Mouse (Mus musculus): ENCODE measurements around the gene Mapk8ip2.

The Mapk8ip2 gene

DNA sequence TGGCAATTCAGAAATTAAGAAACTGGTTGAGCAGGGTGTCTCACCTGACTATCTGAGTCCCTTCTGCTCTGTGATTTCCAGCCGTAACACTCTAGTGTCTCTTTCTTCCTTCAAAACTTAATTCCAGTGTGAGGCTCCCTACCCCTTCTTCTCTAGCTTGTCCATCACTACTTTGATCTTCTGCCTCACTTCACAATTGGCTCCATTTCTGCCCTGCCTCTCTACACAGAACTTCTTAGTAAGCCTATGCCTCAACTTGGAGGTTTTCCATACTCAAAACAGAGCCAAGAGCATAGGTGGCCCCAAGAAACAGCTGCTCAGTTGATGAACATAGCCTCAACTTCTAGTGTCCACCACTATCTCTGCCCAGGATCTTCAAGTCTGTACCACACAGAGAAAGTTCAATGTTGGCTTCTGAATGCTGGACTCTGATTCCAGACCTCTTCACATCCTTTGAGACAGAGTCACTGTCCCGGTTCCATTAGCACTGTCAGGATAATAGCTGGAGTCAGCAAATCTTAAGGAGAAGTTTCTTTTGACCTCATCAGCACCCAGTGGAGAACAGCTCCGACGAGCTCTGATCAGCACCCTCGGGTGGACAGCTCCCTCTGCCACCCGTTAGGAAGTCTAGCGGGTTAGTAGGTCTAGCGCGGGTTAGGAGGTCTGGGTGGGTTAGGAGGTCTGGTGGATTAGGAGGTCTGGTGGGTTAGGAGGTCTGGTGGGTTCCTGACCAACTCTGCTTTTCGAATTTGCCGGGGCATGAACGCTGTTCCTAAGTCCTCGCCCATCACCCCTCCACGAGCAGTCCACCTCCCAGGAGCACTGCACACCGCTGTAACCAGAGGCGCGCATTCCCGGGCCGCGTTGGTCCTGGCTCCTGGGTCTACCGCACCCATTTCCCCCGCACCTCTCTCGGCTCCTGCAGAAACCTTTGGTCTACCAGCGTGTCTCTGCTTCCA lies 528 bp upstream of the Mapk8ip2 start:
- DNase-seq (ENCODE audit: low spot score in 2 of 2) = no peak

DNA sequence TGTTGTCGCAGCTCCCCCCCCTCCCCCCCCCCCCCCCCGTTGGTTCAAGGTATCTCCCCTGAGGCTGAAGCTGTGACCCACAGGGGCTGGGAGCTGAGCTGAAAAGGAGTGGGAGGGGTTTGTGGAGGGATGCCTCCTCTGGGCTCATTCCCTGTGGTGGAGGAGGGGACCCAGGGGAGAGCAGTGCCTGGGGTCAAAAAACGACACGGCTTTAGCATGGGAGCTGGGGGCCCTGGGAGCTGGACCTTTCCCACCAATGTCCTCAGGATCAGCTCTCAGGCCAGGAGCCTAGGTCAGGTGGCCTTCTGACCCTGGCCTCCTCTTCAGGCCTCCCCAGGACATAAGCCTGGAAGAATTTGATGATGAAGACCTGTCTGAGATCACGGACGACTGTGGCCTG lies 1.1 kb downstream of the Mapk8ip2 start:
- no peak for DNase-seq (ENCODE audit: low spot score in 2 of 2)

DNA sequence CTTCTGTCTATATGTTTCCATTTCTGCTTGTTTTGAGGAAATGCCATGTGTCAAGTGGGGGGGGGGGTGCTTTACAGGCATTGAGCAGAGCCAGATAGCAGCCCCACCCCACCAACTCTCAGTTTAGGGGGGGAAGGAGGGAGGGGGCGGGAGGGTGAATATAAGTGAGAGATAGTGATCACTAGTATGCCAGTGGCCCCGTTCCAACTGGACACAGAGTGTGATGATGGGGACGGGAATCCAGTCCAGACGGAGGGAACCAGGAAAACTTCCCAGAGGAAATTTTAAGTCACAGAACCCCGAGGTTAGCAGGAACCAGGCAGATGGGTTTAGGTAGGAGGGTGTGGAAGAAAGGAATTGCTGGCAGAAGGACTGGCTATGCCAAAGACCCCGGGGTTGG lies 1.9 kb downstream of the Mapk8ip2 start:
- no peak for DNase-seq (ENCODE audit: low spot score in 2 of 2)

DNA sequence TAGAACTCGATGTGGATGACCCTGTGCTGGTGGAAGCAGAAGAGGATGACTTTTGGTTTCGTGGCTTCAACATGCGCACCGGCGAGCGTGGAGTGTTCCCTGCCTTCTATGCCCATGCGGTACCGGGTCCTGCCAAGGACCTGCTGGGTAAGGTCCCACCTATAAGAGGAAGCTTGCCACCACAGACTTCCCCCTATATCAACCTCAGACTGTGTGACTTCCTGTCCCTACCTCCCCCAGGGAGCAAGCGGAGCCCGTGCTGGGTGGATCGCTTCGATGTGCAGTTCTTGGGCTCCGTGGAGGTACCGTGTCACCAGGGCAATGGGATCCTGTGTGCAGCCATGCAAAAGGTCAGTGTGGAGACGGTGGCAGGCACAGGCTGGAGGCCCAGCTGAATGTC lies 5.2 kb downstream of the Mapk8ip2 start:
- DNase-seq (ENCODE audit: low spot score in 2 of 2) = no peak

DNA sequence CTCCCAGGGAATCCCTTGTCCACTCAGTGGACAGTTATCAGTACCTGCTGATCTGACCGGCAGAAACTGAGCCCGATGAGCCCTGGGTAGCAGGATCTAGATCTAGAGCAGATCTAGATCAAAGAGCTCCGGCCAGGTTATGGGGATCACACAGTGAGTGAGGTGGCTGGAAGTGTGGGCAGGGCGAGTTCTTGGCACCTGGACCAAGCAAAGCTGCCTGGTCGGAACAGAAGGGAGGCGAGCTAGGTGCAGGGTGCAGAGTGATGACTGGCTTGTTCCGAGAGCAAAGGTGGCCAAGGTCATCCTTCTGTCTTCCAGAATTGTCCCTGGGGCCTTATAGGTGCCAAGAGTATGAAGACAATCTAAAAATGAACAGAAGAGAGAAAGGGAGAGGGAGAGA lies 6.1 kb downstream of the Mapk8ip2 start:
- DNase-seq (ENCODE audit: low spot score in 2 of 2) = no peak

DNA sequence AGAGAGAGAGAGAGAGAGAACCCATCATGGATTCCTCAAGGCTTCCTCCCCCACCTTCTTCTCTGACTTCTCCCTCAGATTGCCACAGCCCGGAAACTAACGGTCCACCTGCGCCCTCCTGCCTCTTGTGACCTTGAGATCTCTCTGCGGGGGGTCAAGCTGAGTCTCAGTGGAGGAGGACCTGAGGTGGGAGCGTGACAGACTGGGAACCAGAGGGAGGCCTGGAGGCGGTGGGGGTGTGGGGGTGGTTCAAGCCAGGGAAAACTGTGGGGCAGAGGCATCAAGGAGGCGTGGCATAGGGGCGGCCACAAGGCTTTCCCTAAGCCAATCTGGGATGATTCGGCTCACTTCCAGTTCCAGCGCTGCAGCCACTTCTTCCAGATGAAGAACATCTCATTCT lies 6.6 kb downstream of the Mapk8ip2 start:
- DNase-seq (ENCODE audit: low spot score in 2 of 2) = no peak

DNA sequence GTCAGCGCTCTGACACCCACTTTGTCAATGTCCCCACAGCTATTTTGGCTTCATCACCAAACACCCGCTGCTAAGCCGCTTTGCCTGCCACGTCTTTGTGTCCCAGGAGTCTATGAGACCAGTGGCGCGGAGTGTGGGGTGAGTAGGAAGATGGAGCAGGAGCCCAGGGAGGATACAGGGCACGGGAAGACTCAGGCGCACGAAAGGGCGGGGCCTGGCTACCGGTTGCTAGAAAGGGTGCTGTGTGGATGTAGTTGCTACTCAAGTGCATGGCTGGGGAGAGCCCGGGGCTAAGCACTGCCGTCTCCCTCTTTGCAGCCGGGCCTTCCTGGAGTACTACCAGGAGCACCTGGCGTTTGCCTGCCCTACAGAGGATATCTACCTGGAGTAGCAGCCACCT lies 7.6 kb downstream of the Mapk8ip2 start:
- no peak for DNase-seq (ENCODE audit: low spot score in 2 of 2)

DNA sequence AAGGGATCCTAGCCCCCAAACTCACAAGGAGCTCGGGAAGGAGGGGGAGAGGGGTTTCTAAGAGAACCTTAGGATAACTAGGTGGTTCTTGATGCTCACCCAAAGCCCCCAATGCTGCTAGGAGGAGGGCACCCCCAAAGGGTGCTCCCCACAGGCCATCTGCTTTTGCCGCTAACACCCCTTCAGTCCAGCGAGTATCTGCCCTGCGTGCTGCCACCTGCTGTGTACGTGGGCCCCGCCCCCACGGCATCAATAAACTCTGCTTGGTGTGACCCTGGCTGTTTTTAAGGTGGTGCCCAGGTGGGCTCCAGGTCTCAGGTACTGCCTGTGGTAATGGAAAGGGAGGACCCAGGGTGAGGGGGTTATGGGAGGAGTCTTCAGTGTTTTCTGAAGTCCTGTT lies 8.5 kb downstream of the Mapk8ip2 start:
- no peak for DNase-seq (ENCODE audit: low spot score in 2 of 2)

DNA sequence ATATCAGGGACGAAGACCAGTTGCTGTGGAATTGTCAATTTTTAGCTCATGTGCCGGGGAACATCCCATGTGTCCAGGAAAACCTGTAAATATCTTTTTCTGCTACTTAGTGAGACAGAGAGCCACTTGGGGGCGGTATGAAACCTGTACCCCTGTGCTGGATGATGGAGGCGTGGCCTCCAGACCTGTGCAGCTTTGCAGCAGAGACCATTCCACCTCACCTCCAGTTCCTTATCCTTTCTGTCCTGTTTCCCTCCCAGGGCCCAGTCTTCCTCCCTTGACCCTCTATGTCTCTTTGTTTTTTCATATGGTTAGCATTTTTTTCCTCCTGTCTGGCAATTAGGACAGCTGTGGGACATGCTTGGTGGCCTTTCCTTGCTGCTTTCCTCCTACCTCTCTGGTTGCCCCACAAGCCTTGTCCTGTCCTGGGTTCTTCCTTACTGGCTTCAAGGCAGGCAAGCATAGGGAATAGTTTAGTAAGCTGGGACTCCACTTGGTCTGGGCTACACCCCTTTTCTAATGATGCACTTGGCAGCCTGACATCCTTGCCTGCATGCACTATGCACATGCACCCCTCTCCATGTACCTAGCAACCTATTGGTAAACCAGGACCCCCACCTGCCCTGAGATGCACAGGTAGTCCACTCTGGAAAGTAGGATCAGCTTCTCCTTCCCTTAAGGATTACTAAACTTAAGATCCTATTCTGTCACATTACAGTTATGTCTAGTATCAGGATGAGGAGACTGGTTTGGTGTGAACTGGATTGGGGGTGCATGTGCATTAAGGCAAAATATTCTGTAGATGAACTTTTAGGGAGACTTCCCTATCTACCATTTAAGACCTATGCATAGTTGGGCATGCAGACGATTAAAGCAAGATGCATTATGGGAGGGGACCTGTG lies 9.9 kb downstream of the Mapk8ip2 start:
- no peak for DNase-seq (ENCODE audit: low spot score in 2 of 2)

DNA sequence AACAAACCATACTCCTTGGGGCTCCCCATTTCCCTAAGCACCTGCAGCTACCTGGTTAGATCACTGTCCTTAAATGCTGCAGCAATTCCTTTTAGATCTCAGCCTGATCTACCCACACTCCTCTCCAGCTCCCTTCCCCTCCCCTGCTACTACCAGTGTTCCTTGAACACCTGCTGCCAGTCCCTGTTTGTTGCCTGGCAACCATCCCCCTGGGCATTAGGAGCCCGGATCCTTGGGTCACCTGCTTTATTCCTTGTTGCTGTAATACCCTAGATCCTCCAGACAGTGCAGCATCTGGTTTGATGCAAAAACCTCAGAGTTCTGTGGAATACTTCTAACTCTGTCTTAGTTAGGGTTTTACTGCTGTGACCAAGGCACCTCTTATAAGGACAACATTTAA lies 11.3 kb downstream of the Mapk8ip2 start:
- no peak for DNase-seq (ENCODE audit: low spot score in 2 of 2)

DNA sequence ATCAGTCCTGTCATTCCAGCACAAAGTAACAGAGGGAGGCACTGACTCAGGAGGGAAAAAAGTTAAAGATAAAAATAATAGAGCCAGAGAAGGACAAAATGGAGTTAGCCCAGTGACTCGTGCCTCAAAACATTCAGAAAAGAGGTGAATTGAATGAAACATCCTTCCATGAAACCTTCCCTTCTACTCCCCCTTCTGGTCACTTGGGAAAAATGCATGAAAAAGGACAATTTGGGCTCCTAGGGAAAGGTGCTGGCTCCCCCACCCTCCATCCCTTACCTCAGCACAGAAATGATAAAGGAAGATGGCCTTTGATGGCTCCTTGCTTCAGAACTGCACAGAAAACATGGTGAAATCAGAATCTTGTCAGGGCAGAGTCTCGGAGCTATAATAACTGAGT lies 14.9 kb downstream of the Mapk8ip2 start:
- no peak for DNase-seq (ENCODE audit: low spot score in 2 of 2)

DNA sequence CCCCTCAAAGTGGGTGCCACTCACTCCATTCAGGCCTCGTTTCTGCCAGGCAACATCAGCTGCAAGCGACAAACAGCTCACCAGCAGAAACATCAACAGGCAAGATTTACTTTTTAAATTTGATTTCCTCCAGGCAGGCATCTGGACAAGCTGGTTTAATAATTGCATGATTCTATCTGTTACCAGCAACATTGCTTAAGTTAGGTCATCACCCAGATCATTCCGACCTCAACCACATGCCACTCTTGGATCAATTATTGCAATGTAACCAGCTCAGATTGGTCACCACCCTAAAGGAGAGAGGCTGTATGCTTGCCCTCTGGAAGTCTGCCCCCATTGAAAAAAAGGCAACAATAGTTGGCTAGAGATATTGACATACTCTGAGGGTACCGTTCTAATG lies 17.8 kb downstream of the Mapk8ip2 start:
- no peak for DNase-seq (ENCODE audit: low spot score in 2 of 2)

DNA sequence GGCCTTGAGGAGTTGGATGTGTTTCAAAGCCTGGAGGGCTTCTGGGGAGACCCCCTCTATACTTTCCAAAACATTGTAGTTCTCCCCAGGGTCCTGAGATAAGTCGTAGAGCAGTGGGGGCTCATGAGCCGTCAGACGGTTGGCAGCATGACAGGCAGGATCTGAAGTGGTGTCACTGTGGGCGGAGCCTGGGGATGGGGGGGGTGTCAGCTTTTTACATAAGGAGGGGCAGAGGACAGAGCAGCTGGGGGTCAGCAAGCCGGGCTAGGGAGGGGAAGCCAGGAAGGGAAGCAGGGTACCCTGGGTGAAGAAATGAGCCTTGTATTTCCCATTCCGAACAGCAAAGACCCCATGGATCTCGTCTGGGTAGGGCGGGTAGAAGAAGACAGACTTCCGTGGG lies 19.7 kb downstream of the Mapk8ip2 start:
- no peak for DNase-seq (ENCODE audit: low spot score in 2 of 2)

DNA sequence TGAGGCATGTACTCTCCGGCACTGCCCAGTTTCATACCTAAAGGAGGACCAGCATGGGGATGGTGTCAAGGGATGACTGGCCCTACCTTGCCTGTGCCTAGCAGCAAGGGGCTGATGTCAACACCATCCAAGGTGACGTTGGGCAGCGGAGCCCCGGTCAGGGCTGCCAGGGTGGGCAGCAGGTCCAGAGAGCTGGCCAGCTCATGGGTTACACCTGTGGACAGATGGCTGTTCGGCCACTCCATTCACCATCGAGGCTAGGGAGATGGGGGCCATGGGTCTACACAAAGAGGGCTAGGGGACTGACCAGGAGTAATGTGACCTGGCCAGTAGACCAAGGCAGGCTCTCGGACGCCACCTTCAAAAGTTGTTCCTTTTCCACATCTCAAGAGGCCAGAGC lies 20.2 kb downstream of the Mapk8ip2 start:
- DNase-seq (ENCODE audit: low spot score in 2 of 2) = no peak

DNA sequence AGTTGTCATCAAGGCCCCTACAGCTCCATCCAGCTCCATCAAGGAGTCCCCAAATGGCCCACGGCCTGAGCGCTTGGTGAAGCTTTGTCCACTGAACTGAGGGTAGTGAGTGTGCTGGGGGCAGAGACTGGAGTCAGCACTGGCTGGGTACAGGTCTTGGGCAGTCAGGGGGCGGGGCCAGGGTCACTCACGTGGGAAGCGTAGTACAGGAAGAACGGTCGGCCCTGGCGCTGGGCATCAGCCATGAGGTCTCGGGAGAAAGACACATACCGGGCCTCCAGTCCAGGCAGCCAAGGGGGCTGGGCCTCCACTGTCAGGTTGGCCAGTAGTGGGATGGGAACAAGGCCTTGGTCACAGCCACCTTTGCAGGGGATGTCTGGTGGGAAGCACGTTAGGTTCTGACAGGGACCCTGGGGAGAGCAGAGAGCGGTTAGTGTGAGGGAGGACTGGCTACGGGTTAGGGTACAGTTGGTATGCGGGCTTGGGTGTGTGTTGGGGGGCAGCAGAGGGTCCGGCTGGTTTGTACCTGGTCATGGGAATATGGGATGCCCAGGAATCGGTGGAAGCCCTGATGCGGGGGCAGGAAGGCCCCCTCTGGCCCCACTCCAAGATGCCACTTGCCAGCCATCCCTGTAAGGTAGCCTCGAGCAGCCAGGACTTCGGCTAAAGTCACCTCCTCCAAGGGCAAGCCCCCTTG lies 21.0 kb downstream of the Mapk8ip2 start:
- DNase-seq (ENCODE audit: low spot score in 2 of 2) = no peak

DNA sequence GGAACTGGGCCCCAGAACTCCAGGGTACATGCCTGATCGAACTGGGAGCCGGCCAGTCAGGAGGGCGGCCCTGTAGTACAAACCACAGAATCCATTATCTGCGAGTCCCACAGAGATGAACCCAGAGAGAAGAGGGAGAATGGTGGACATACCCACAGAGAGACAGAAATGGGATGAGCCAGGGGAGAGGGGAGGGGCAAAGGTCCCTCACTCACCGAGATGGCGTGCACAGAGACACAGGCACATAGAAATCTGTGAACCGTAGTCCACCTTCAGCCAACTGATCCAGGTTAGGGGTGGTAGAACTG lies 21.5 kb downstream of the Mapk8ip2 start:
- no peak for DNase-seq (ENCODE audit: low spot score in 2 of 2)

DNA sequence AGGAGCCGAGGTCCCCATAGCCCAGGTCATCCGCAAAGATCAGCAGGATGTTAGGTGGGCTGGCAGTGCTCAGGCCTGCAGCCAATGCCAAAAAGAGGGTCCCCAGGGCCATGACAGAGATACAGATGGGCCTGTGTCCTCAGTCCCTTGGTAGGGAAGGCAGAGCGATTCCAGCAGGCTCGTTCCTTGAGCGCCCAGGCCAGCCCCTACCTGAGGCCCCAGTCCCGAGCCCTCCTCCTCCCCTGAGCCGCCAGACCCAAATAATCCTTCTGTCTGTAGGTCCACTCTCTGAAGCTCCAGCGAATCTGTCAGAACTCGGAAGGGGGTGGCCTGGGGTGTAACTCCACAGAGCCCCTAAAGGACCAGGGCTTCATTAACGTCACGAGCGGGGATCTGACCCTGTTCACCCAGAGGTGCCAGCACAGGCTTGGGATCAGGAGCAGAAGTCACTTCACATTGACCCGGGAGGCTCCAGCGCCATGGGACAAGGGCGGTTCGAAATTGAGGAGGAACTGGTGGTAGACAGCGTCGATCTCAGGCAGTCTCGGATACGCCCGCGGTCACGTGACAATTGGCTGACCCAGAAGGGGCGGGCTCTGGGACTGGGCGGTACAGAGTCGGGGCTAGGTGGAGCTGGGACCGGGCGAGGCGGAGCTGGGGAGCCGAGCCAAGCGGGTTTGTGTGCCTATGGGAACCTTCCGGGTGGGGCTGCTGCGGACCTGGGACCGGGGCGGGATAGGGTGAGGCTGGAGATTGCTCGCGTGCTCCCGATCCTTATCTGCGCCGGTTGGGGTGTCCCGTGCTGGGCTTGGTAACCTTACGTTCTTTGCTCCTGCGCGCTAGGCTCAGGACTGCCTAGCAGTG lies 22.1 kb downstream of the Mapk8ip2 start:
- DNase-seq (ENCODE audit: low spot score in 2 of 2) = peak; percentile 91

DNA sequence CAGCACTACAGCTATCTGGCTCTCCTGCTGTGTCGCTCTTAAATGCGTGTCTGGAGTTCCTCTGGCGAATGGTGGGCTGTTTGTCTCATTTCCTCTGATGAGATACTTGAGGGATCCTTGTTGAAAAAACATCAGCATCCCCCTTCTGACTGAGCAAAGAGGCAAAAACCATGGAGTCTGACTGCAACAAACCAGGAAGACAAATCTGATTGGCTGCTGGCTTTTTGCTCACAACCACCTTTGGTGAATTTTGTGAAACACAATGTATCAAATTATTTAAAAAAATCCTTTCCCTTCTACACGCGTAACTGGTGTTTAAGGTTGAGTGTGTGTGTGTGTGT lies 22.7 kb downstream of the Mapk8ip2 start:
- no peak for DNase-seq (ENCODE audit: low spot score in 2 of 2)

DNA sequence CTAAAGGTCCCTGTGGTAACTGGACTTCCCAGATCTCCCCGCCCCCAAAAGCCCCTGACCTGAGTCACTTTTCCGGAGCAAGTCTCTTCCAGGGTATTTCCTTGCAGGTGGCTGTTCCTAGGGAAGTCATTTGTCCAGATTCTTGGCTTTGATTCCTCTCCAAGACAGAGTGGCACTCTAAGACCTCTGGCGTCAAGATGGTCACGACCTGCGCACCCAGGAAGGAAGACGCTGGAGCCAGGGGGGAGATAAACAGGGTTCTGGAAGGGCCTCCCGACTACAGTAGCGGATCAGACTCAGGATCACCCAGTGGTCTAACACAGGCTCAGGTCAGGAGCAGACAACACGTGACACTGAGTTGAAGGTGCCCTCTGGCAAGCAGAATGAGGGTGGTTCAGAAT lies 23.4 kb downstream of the Mapk8ip2 start, which contains the start of gene Arsa:
Gene Arsa (minus strand): TSS at position 335 of the 401 bp plus-strand sequence.
- no peak for DNase-seq (ENCODE audit: low spot score in 2 of 2)

DNA sequence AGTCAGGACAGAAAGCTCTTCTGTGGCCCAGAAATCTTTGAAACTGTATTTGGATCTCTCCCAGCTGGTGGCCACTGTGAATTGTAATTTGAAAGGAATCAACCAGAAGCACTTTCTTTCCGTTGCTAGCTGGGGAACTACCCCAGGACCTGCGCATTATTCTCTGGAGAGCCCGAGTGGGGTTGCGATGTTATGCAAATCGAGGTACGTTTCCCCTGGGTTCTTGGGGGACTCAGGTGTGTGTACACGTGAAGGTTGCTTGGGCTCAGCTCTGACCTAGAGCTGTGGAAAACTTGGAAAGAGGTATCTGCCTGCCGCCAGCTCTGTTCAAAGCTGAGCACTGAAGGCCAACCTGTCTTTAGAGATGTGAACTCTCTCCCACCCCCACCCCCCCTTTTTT lies 24.1 kb downstream of the Mapk8ip2 start:
- DNase-seq (ENCODE audit: low spot score in 2 of 2) = no peak

DNA sequence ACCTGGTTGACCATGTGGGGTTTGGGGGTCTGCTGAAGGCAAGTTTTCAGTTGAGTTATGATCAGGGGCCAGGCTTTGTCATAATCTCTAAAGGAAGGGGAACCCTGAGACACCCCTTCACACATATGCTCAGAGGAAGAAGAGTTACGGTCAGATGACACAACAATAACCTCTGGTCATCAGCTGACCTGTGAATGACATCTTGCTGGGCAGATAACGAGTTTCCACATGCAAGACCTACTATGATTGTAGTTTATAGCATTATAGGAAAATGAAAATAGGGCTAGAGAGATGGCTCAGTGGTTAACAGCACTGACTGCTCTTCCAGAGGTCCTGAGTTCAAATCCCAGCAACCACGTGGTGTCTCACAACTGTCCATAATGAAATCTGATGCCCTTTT lies 24.9 kb downstream of the Mapk8ip2 start:
- DNase-seq (ENCODE audit: low spot score in 2 of 2) = no peak

All from frontal cortex, postnatal 36 days (tissue).